Mouse (Mus musculus) forebrain, embryonic 11.5 days (tissue): Measurements from ENCODE around the gene Dgka. TPM values are rescaled to one million over a fixed set of nuclear protein-coding genes. Genes with fewer than 3 reads are reported as not detected.
A peak's percentile ranks its signal among the peaks of the same experiment; 100 is the strongest.

Experiments used
- ATAC-seq: fragments of 200-750 bp; cut with Nextera tagmentation; replicated peaks from 2 replicates; pipeline ENCODE4 v1.8.0; 2017; ENCODE audit warnings: moderate TSS enrichment; ENCODE audit not compliant: low FRiP score
- DNase-seq: peaks from one replicate; pipeline ENCODE4 v3.0.0-alpha.2; 2017; ENCODE audit warnings: low spot score
- H3K27ac ChIP-seq: fragments of 300-500 bp; sonication (generic); 2 replicates; pipeline ENCODE4 v1.5.1; 2014; ENCODE audit warnings: low read depth, low read length
- H3K27me3 ChIP-seq: fragments of 300-500 bp; sonication (generic); 2 replicates; pipeline ENCODE4 v1.6.1; 2014; ENCODE audit warnings: mild to moderate bottlenecking, low read length, mixed read lengths; ENCODE audit not compliant: control insufficient read depth, insufficient read depth
- H3K36me3 ChIP-seq: fragments of 300-500 bp; sonication (generic); 2 replicates; pipeline ENCODE4 v1.6.1; 2014; ENCODE audit warnings: mild to moderate bottlenecking, low read length, moderate library complexity, mixed read lengths; ENCODE audit not compliant: control insufficient read depth, insufficient read depth
- H3K4me1 ChIP-seq: fragments of 300-500 bp; sonication (generic); replicated peaks from 2 replicates; pipeline ENCODE4 v1.6.1; 2014; ENCODE audit warnings: low read length, mixed read lengths; ENCODE audit not compliant: control insufficient read depth, insufficient read depth
- H3K4me2 ChIP-seq: fragments of 300-500 bp; sonication (generic); 2 replicates; pipeline ENCODE4 v1.6.1; 2014; ENCODE audit warnings: low read depth, mild to moderate bottlenecking, low read length, moderate library complexity, mixed read lengths; ENCODE audit not compliant: severe bottlenecking
- H3K4me3 ChIP-seq: fragments of 300-500 bp; sonication (generic); 2 replicates; pipeline ENCODE4 v1.5.1; 2014; ENCODE audit warnings: low read depth, low read length
- H3K9ac ChIP-seq: fragments of 300-500 bp; sonication (generic); 2 replicates; pipeline ENCODE4 v1.6.1; 2014; ENCODE audit warnings: low read length
- H3K9me3 ChIP-seq: fragments of 300-500 bp; sonication (generic); 2 replicates; pipeline ENCODE4 v1.6.1; 2016; ENCODE audit warnings: low read length, mixed read lengths; ENCODE audit not compliant: control insufficient read depth
- WGBS: fragments of 180-500 bp; shearing (Covaris S2); extraction: QIAGEN DNeasy Blood & Tissue Kit; methylation state at CpG from one replicate; pipeline ENCODE4 v1.1.7; 2014; 5-methylcytosine and 5-hydroxymethylcytosine counted together
- polyA plus RNA-seq: library from polyadenylated mRNA; unstranded; fragments of >200 nt; fragmentation: Nextera tagmentation; extraction: Ambion mirVana; gene quantifications from 2 replicates; pipeline ENCODE4 v1.2.1, GENCODE M21; 2014

The Dgka gene
- polyA plus RNA-seq, 1 experiment from 2014 or later = 4.0 TPM

DNA sequence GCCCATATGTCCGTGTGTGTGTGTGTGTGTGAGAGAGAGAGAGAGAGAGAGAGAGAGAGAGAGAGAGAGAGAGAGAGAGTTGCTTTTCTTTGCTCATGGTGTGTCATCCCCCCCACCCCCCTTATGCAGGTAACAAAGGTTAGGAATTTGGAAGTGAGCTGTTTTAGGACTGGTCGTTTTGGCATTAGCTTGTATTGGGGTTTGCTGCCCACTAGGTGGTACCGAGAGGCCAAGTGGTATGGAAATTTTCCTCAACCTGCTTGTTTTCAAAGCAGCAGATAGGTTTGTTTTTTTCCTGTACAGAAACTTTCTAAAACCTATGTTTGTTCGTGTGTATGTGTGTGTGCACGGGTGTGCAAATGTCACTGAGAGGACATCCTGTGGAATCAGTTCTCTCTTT lies 29.0 kb upstream of the Dgka start:
- no peaks in the 10 kb centered on the region for H3K27me3 ChIP-seq
- H3K9me3 ChIP-seq = no peaks in the 10 kb centered on the region
- H3K9ac ChIP-seq = no peak overlapping the region
- H3K27ac ChIP-seq = no peak overlapping the region
- 23% methylated on average over 5 of the region's 5 CpGs for whole genome bisulfite sequencing
- no peaks in the 10 kb centered on the region for H3K36me3 ChIP-seq
- DNase-seq (no peak), ATAC-seq (no peak)
- no peak overlapping the region for H3K4me3 ChIP-seq
- no peak overlapping the region for H3K4me2 ChIP-seq
- no peaks in the 10 kb centered on the region for H3K4me1 ChIP-seq

DNA sequence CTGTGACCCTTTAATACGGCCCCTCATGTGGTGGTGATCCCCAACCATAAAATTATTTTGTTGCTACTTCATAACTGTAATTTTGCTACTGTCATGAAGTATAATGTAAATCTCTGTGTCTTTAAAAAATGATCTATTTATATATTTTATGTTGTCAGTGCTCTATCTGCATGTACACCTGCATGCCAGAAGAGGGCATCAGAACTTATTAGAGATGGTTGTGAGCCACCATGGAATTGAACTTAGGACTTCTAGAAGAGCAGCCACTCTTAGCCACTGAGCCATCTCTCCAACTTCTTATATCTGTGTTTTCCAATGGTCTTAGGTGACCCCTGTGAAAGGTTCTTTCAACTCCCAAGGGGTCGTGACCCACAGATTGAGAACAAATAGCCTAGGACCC lies 28.2 kb upstream of the Dgka start:
- H3K36me3 ChIP-seq = no peaks in the 10 kb centered on the region
- 78% methylated on average over 2 of the region's 2 CpGs for WGBS
- no peak overlapping the region for H3K27ac ChIP-seq
- ATAC-seq (no peak), DNase-seq (no peak)
- H3K4me2 ChIP-seq = no peak overlapping the region
- no peak overlapping the region for H3K4me3 ChIP-seq
- H3K4me1 ChIP-seq = no peaks in the 10 kb centered on the region
- H3K9me3 ChIP-seq = no peaks in the 10 kb centered on the region
- no peaks in the 10 kb centered on the region for H3K27me3 ChIP-seq
- H3K9ac ChIP-seq = no peak overlapping the region

- DNase-seq (peak; percentile 93), ATAC-seq (peak; percentile 92)
- Histone ChIP-seq H3K9ac (peak overlapping the region; percentile 80), H3K4me2 (peak overlapping the region; percentile 83), H3K4me1 (peaks cover 9% of the 10 kb centered on the region; the same call in 1 of the 2 replicates), H3K27me3 (peaks cover 17% of the 10 kb centered on the region), H3K36me3 (no peaks in the 10 kb centered on the region), H3K4me3 (peak overlapping the region; percentile 74), H3K27ac (peak overlapping the region; percentile 93), H3K9me3 (no peaks in the 10 kb centered on the region)
- 0% methylated on average over 37 of the region's 37 CpGs for WGBS
Observed at GRCm38 (mm10) chr10:128748252-128748864, 3.7 kb upstream of the Dgka start.

DNA sequence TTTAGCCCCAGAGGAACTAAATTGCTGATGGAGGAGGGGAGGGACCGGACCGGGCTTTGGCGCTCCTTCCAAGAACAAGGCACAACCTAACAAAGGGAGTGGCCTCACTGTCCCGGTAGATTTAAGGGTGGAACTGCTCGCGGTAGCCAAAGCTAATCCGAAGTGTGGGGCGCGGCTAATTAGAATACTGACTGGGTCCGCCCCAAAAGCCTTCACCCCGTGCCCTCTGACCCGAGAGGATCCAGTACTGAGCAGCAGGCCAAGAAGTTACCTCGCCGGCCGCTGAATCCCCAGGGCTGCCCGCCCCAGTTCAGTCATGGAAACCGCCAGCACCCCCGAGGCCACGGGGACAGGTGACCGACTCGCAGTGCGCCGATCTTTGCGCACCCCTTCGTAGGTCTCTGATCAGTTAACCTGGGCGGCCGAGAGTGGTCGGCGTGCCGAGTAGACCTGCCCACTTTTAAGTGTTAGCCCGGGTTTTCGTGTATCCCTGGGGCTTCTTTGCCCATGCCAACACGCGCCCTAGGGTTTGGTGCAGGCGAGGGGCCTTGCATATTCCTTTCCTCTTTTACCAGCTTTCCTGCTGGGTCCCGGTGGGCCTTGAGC lies 3.1 kb upstream of the Dgka start, which contains the start of gene Pym1:
Gene Pym1 (plus strand): TSS at position 244 of the 606 bp plus-strand sequence.
- WGBS = under 1% methylated on average over 36 of the region's 36 CpGs

GRCm38 (mm10) chr10:128746972-128747645 lies 2.5 kb upstream of the Dgka start:
- 42% methylated on average over 9 of the region's 9 CpGs for WGBS
- H3K27ac ChIP-seq = peak overlapping the region; percentile 93

More for the DNA sequence above, 3.1 kb upstream of the Dgka start, which contains the start of gene Pym1:
- peak within 1 kb of the TSS; percentile 83 for H3K4me2 ChIP-seq
- peak within 1 kb of the TSS; percentile 93 for H3K27ac ChIP-seq
- H3K9ac ChIP-seq = peak within 1 kb of the TSS; percentile 80
- peak; percentile 79 for DNase-seq
- peaks cover 19% of the 10 kb centered on the region for H3K27me3 ChIP-seq
- H3K9me3 ChIP-seq = no peaks in the 10 kb centered on the region
- no peaks in the 10 kb centered on the region for H3K36me3 ChIP-seq
- H3K4me3 ChIP-seq = peak within 1 kb of the TSS; percentile 74
- peaks cover 9% of the 10 kb centered on the region; the same call in 1 of the 2 replicates for H3K4me1 ChIP-seq
- ATAC-seq = peak; percentile 63

DNA sequence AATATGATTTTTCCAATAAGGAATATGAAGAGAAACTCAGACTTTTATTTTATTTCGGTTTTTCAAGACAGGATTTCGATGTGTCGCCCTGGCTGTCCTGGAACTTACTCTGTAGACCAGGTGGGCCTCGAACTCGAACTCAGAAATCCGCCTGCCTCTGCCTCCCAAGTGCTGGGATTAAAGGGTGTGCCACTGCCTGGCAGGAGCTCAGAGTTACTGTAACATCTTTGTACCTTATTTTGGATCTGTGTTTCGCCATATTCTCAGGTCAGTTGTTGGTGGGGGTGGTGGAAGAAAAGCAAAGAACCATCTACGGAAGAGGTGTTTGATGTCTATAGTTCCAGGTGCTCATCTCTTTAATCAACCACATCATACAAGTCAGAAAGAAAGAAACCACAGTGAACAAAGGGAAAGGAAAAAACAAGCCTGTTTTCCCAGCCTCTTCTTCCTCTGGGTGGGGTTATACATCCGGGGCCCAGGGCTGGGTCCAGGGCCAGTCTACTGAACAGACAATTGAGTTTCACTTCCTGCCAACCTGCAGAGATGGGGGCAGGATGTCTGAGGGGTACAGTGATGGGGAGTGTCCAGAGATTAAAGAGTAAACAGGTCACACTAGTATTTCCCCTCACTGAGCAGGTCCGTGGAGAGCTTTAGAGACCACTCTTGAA lies 1.4 kb upstream of the Dgka start:
- WGBS = 92% methylated on average over 10 of the region's 10 CpGs
- ATAC-seq (no peak), DNase-seq (no peak)
- Histone ChIP-seq H3K9ac (no peak overlapping the region), H3K27ac (no peak overlapping the region), H3K9me3 (no peaks in the 10 kb centered on the region), H3K36me3 (no peaks in the 10 kb centered on the region), H3K4me2 (no peak overlapping the region), H3K27me3 (peaks cover 24% of the 10 kb centered on the region), H3K4me3 (no peak overlapping the region), H3K4me1 (peaks cover 9% of the 10 kb centered on the region; the same call in 1 of the 2 replicates)

More at GRCm38 (mm10) chr10:128746972-128747645, 2.5 kb upstream of the Dgka start:
- ATAC-seq (no peak), DNase-seq (no peak)
- Histone ChIP-seq H3K4me1 (peaks cover 9% of the 10 kb centered on the region; the same call in 1 of the 2 replicates), H3K4me2 (peak overlapping the region; percentile 83), H3K4me3 (peak overlapping the region; percentile 74), H3K36me3 (no peaks in the 10 kb centered on the region), H3K27me3 (peaks cover 24% of the 10 kb centered on the region), H3K9me3 (no peaks in the 10 kb centered on the region), H3K9ac (peak overlapping the region; percentile 80)

GRCm38 (mm10) chr10:128744211-128744610 lies 444 bp downstream of the Dgka start:
- 13% methylated on average over 8 of the region's 8 CpGs for WGBS
- ATAC-seq (no peak), DNase-seq (no peak)
- H3K36me3 ChIP-seq = no peaks in the 10 kb centered on the region
- H3K9me3 ChIP-seq = no peaks in the 10 kb centered on the region
- peak overlapping the region; percentile 52 for H3K4me3 ChIP-seq
- peaks cover 6% of the 10 kb centered on the region; the same call in 1 of the 2 replicates for H3K4me1 ChIP-seq
- no peak overlapping the region for H3K27ac ChIP-seq
- H3K27me3 ChIP-seq = peaks cover 24% of the 10 kb centered on the region
- peak overlapping the region; percentile 52 for H3K9ac ChIP-seq
- peak overlapping the region; percentile 94 for H3K4me2 ChIP-seq

GRCm38 (mm10) chr10:128743791-128744191 lies 864 bp downstream of the Dgka start:
- H3K27me3 ChIP-seq = peaks cover 24% of the 10 kb centered on the region
- H3K36me3 ChIP-seq = no peaks in the 10 kb centered on the region
- peak overlapping the region; percentile 52 for H3K9ac ChIP-seq
- no peak overlapping the region for H3K27ac ChIP-seq
- H3K4me2 ChIP-seq = peak overlapping the region; percentile 94
- peak overlapping the region; percentile 52 for H3K4me3 ChIP-seq
- ATAC-seq = no peak
- peaks cover 4% of the 10 kb centered on the region; the same call in 1 of the 2 replicates for H3K4me1 ChIP-seq
- H3K9me3 ChIP-seq = no peaks in the 10 kb centered on the region
- DNase-seq = peak; percentile 74
- under 1% methylated on average over 35 of the region's 37 CpGs for WGBS
